Mouse (Mus musculus): ENCODE data around the gene Hunk. TPM values are rescaled to one million over a fixed set of nuclear protein-coding genes. Genes with fewer than 3 reads are reported as not detected.

Gene Hunk
- polyA plus RNA-seq, 1 experiment from 2014 or later = 16.6 TPM

DNA sequence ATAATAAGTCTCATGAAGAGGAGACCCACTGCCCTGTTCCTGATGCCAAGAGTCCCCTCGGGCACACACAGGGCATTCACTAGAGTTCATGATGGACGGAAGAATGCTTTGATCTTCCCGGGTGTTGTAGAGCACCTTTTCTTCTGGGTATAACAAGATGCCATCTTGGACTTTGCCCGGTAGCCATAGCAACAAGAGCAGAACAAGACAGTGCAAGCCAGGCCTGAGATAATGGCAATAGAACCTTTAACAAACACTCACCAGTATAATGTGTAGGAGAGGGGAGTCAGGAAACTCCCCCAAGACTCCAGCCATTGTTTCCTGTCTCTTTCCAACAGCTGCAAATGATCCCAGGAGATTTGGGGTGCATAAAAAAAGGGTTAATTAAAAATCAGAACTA, 8.9 kb downstream of the Hunk start:
- H3K4me3 ChIP-seq = no peak overlapping the region
- no peak overlapping the region for H3K4me2 ChIP-seq
- no peaks in the 10 kb centered on the region for H3K9me3 ChIP-seq
- WGBS = 70% methylated on average over 4 of the region's 4 CpGs
- H3K4me1 ChIP-seq = peaks cover 56% of the 10 kb centered on the region
- H3K9ac ChIP-seq = no peak overlapping the region
- H3K27me3 ChIP-seq = no peaks in the 10 kb centered on the region
- H3K36me3 ChIP-seq = peaks cover 13% of the 10 kb centered on the region; the same call in 1 of the 2 replicates
- no peak for ATAC-seq (ENCODE audit: borderline replicate concordance, extremely low read depth, low FRiP score, low TSS enrichment)
- no peak overlapping the region for H3K27ac ChIP-seq

- no peak overlapping the region for H3K4me3 ChIP-seq
- H3K27ac ChIP-seq = no peak overlapping the region
- peaks cover 7% of the 10 kb centered on the region; the same call in 1 of the 2 replicates for H3K36me3 ChIP-seq
- no peaks in the 10 kb centered on the region for H3K9me3 ChIP-seq
- 50% methylated on average over 11 of the region's 11 CpGs for WGBS
- H3K4me1 ChIP-seq = peaks cover 55% of the 10 kb centered on the region
- H3K27me3 ChIP-seq = no peaks in the 10 kb centered on the region
- no peak for ATAC-seq (ENCODE audit: borderline replicate concordance, extremely low read depth, low FRiP score, low TSS enrichment)
- no peak overlapping the region for H3K4me2 ChIP-seq
- no peak overlapping the region for H3K9ac ChIP-seq
Observed at GRCm38 (mm10) chr16:90395996-90396556, 10.3 kb downstream of the Hunk start.

DNA sequence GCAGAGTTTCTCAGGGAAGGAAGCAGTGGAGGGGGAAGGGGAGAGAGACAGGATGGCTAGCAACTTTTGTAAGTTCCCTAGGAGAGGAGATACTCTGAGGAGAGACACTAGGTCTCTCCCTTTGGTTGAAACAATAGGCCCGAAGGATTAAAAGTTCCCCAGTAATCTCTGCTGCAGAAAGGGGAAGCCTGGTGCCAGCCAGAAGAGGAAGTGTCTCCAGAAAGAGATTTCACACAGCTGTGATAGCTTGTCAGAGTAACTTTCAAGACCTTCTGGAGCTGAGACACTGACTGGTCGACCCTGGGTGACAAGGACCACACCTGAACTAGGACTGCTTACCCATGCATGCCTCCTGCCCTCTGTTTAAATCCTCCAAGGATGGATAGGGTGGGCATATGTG, 11.1 kb downstream of the Hunk start:
- Histone ChIP-seq H3K27me3 (no peaks in the 10 kb centered on the region), H3K4me3 (no peak overlapping the region), H3K9me3 (no peaks in the 10 kb centered on the region), H3K4me2 (no peak overlapping the region), H3K27ac (no peak overlapping the region), H3K4me1 (peaks cover 61% of the 10 kb centered on the region), H3K36me3 (no peaks in the 10 kb centered on the region), H3K9ac (no peak overlapping the region)
- 41% methylated on average over 2 of the region's 2 CpGs for WGBS
- no peak for ATAC-seq (ENCODE audit: borderline replicate concordance, extremely low read depth, low FRiP score, low TSS enrichment)

DNA sequence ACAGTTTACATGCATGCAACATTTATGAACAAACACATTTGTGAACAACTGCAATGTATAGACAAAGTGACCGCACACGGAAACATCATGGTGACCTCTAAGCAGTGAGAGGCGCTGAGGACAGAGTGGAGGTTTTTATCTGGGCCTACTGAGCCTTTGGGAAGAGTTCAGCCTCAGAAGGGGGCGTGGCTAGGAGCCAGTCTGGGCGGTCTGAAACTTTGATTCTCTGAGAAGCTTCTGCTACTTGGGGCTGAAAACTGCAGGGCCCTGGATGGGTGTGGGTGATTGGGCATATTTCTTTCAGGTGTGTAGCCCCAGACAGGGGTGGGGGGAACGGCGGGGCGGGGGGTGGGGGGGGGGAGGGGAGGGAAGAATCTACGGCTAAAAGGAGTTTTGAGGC, 14.5 kb downstream of the Hunk start:
- peak; percentile 60; the same call in 1 of the 2 replicates for ATAC-seq (ENCODE audit: borderline replicate concordance, extremely low read depth, low FRiP score, low TSS enrichment)
- Histone ChIP-seq H3K27ac (peak overlapping the region; percentile 70), H3K4me2 (peak overlapping the region; percentile 26; the same call in 1 of the 2 replicates), H3K9ac (no peak overlapping the region), H3K27me3 (no peaks in the 10 kb centered on the region), H3K4me3 (no peak overlapping the region), H3K4me1 (peaks cover 53% of the 10 kb centered on the region), H3K36me3 (no peaks in the 10 kb centered on the region), H3K9me3 (no peaks in the 10 kb centered on the region)
- WGBS = 4% methylated on average over 6 of the region's 9 CpGs

DNA sequence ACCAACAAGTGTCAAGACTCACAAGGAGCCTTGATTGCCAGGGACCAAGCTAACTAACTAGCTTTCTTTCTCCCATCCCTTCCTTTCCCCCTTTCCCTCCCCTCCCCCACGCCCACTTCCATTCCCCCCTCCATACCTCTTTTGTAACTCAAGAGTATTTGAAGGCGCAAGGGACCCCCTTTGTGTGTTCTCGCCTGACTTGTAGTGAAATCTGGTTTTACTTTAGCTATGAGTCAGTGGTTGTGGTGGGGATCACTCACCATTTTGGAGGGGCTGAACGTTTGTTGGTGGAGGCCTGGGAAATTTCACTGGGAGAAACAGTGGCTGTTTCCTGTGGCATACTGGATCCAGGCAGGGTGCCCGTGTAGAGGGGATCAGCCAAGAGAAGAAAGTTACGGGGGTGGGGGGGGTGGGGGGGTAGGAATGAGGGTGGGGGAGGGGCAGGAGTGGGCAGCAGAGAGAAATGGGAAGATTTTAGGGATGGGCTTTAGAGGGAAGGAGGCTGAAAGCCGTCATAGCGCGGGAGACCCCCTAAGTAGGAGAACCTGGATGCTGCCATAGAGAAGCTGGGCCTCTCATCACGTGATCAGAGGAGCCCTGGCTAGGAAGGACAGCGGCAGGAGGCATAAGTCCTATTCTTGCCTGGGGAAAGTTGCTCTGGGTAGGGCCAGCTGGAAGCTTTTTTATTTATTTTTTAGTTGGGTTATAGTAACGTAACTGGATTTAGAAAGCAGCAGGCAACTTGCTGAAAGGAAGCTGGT, 15.3 kb downstream of the Hunk start:
- 25% methylated on average over 12 of the region's 12 CpGs for WGBS
- no peaks in the 10 kb centered on the region for H3K36me3 ChIP-seq
- H3K4me3 ChIP-seq = no peak overlapping the region
- no peaks in the 10 kb centered on the region for H3K27me3 ChIP-seq
- no peaks in the 10 kb centered on the region for H3K9me3 ChIP-seq
- H3K4me2 ChIP-seq = peak overlapping the region; percentile 26; the same call in 1 of the 2 replicates
- no peak overlapping the region for H3K9ac ChIP-seq
- H3K27ac ChIP-seq = peak overlapping the region; percentile 70
- no peak for ATAC-seq (ENCODE audit: borderline replicate concordance, extremely low read depth, low FRiP score, low TSS enrichment)
- H3K4me1 ChIP-seq = peaks cover 56% of the 10 kb centered on the region

- Histone ChIP-seq H3K4me1 (peaks cover 46% of the 10 kb centered on the region), H3K4me3 (no peak overlapping the region), H3K27me3 (no peaks in the 10 kb centered on the region), H3K27ac (peak overlapping the region; percentile 70; the same call in 1 of the 2 replicates), H3K9ac (no peak overlapping the region), H3K9me3 (no peaks in the 10 kb centered on the region), H3K36me3 (no peaks in the 10 kb centered on the region), H3K4me2 (no peak overlapping the region)
- no peak for ATAC-seq (ENCODE audit: borderline replicate concordance, extremely low read depth, low FRiP score, low TSS enrichment)
- 64% methylated on average over 7 of the region's 7 CpGs for WGBS
Observed at GRCm38 (mm10) chr16:90402292-90402691, 16.5 kb downstream of the Hunk start.

GRCm38 (mm10) chr16:90405195-90405594, 19.4 kb downstream of the Hunk start:
- H3K4me1 ChIP-seq = peaks cover 31% of the 10 kb centered on the region
- H3K27ac ChIP-seq = no peak overlapping the region
- H3K9me3 ChIP-seq = no peaks in the 10 kb centered on the region
- no peak for ATAC-seq (ENCODE audit: borderline replicate concordance, extremely low read depth, low FRiP score, low TSS enrichment)
- WGBS = 62% methylated on average over 3 of the region's 3 CpGs
- H3K9ac ChIP-seq = no peak overlapping the region
- no peaks in the 10 kb centered on the region for H3K27me3 ChIP-seq
- H3K4me2 ChIP-seq = no peak overlapping the region
- H3K36me3 ChIP-seq = no peaks in the 10 kb centered on the region
- no peak overlapping the region for H3K4me3 ChIP-seq

DNA sequence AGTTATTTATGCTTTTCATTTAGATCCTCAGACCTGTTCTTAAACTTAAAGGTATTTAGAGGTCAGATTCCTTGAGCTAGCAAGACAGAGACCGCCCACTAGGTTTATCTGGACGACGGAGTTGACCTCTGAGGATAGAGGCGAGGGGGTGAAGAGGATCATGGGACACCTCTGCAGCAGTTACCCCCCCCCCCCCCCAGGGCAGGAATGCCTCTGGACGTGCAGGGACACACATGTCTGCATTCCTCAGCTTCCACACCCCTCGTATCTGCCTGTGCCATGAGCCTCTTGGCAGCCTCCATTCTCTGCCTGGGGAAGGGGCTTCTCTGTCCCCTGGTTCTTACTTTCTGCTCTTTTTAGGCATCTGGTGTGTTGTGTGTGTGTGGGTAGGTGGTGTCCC, 19.8 kb downstream of the Hunk start:
- Histone ChIP-seq H3K36me3 (no peaks in the 10 kb centered on the region), H3K27ac (no peak overlapping the region), H3K9ac (no peak overlapping the region), H3K4me1 (peaks cover 27% of the 10 kb centered on the region), H3K4me3 (no peak overlapping the region), H3K4me2 (no peak overlapping the region), H3K27me3 (no peaks in the 10 kb centered on the region), H3K9me3 (no peaks in the 10 kb centered on the region)
- 0 out of 2 replicates have a peak, but pooled peaks have one; percentile 29 for ATAC-seq (ENCODE audit: borderline replicate concordance, extremely low read depth, low FRiP score, low TSS enrichment)
- 32% methylated on average over 6 of the region's 6 CpGs for WGBS

DNA sequence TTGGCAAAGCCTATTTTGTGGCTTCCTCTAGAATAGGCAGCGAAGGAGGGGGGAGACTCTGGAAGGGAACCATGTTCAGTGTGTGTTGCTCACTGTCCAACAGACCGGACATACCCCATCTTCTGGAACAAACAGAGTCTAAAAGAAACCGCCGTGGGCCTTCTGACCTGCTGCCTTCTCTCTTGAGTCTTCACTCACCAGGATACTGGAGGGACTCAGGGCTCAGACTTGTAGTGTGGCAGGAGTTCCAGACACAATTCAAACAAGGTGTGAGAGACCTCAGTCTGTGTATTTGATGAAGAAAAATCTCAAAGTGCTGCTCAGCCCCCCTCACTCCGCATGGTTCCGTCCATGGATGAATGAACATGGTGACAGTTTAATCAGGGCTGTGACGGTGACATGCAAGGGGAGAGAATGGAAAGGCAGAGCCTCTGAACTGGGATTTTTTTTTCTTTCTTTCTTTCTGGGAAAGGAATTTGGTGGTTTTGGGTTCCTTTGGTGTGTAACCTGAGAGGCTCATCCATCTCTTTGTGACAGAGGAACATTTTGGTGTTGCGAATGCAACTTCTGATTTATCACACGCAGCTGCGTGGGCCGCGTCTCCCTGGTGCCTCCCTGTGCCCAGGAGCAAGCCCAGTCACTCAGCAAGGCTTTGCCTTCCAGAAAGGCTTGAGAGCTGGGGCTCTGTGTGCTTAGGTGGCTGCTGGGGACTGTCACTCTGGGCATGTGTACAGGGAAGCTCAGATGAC, 21.9 kb downstream of the Hunk start:
- ATAC-seq (ENCODE audit: borderline replicate concordance, extremely low read depth, low FRiP score, low TSS enrichment) = no peak
- 29% methylated on average over 12 of the region's 12 CpGs for WGBS
- Histone ChIP-seq H3K9ac (no peak overlapping the region), H3K27ac (no peak overlapping the region), H3K4me1 (peaks cover 11% of the 10 kb centered on the region), H3K4me2 (no peak overlapping the region), H3K36me3 (peaks cover 4% of the 10 kb centered on the region; the same call in 1 of the 2 replicates), H3K27me3 (no peaks in the 10 kb centered on the region), H3K4me3 (no peak overlapping the region), H3K9me3 (no peaks in the 10 kb centered on the region)

DNA sequence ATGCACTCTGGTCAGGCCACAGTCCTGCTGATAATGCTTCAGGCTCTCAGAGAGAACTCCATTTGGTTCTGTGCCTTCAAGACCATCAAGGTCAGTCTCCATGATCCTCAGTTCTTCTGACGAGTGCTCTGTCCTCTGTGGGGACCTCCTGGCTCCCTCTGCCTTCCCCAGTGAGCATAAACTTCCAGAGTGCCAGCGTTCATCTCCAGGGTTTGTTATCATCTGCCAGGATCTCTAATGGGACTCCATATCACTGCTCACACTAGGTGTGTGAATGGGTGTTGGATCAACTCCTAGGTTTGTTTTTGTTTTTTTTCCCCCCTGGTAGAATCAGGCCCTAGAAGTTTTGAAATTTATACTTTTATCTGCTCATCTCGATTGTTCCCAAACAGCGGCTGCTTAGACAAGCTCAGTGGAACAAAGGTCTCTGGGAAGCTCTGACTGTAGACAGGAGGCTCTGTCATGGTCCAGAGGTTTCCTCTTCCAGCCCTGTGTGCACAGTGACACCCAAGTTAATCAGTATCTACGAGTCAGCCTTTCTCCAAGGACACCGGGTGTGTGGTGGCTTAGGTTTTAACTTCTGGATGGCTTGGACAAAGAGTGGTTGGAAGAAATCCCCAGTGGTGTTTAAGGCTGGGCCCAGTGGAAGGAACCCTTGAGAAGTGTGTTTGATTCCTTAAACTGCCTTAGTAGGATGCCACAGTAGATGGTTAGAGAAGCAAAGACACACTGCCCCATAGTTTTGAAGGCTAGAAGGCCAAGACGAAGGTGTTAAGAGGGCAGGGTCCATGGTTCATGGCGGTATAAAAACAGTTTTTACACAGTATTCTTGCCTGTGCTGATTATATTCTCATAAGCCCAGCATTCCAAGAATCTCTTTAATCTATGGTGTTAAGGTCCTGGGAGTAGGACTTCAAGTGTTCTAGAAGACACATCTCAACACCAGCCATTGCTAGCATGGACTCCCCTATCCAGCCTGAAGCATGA, 26.6 kb downstream of the Hunk start:
- ATAC-seq (ENCODE audit: borderline replicate concordance, extremely low read depth, low FRiP score, low TSS enrichment) = no peak
- no peaks in the 10 kb centered on the region; the same call in 1 of the 2 replicates for H3K4me1 ChIP-seq

GRCm38 (mm10) chr16:90416621-90417020, 30.8 kb downstream of the Hunk start:
- no peaks in the 10 kb centered on the region for H3K9me3 ChIP-seq
- H3K36me3 ChIP-seq = peaks cover 14% of the 10 kb centered on the region; the same call in 1 of the 2 replicates
- H3K9ac ChIP-seq = no peak overlapping the region
- no peak overlapping the region for H3K4me2 ChIP-seq
- peaks cover 28% of the 10 kb centered on the region for H3K4me1 ChIP-seq
- H3K27ac ChIP-seq = no peak overlapping the region
- ATAC-seq (ENCODE audit: borderline replicate concordance, extremely low read depth, low FRiP score, low TSS enrichment) = no peak
- no peak overlapping the region for H3K4me3 ChIP-seq
- H3K27me3 ChIP-seq = no peaks in the 10 kb centered on the region

More for the DNA sequence above, 26.6 kb downstream of the Hunk start:
- WGBS = 73% methylated on average over 8 of the region's 8 CpGs
- no peaks in the 10 kb centered on the region for H3K27me3 ChIP-seq
- no peak overlapping the region for H3K4me2 ChIP-seq
- H3K36me3 ChIP-seq = peaks cover 14% of the 10 kb centered on the region; the same call in 1 of the 2 replicates
- H3K27ac ChIP-seq = no peak overlapping the region
- no peaks in the 10 kb centered on the region for H3K9me3 ChIP-seq
- no peak overlapping the region for H3K4me3 ChIP-seq
- no peak overlapping the region for H3K9ac ChIP-seq

Measured in lung, embryonic 15.5 days (tissue).